Mouse (Mus musculus) E14TG2a.4 (cell line): ENCODE results near the gene Sult4a1.

ENCODE experiments used
- H3K27me3 ChIP-seq: 2 replicates; pipeline ENCODE4 v1.6.1; 2014; ENCODE audit warnings: low read length, control low read depth; ENCODE audit not compliant: insufficient read depth
- H3K36me3 ChIP-seq: 2 replicates; pipeline ENCODE4 v1.6.1; 2014; ENCODE audit warnings: low read length, control low read depth; ENCODE audit not compliant: insufficient read depth
- H3K4me1 ChIP-seq: replicated peaks from 2 replicates; pipeline ENCODE4 v1.6.1; 2014; ENCODE audit warnings: low read depth, low read length, control low read depth
- H3K4me3 ChIP-seq: replicated peaks from 2 replicates; pipeline ENCODE4 v1.5.1; 2014; ENCODE audit warnings: mild to moderate bottlenecking, low read length
- H3K9me3 ChIP-seq: 2 replicates; pipeline ENCODE4 v1.6.1; 2014; ENCODE audit warnings: low read length, control low read depth
- CTCF ChIP-seq: conservative IDR thresholded peaks from 2 replicates; pipeline ENCODE4 v1.5.1; 2014; ENCODE audit warnings: low read length
- NANOG ChIP-seq: IDR thresholded peaks from 2 replicates; pipeline ENCODE4 v1.6.1; 2014; ENCODE audit warnings: borderline replicate concordance, low read length, mixed read lengths
- POU5F1 ChIP-seq: IDR thresholded peaks from 2 replicates; pipeline ENCODE4 v1.6.1; 2014; ENCODE audit warnings: low read length, borderline replicate concordance

Gene Sult4a1

DNA sequence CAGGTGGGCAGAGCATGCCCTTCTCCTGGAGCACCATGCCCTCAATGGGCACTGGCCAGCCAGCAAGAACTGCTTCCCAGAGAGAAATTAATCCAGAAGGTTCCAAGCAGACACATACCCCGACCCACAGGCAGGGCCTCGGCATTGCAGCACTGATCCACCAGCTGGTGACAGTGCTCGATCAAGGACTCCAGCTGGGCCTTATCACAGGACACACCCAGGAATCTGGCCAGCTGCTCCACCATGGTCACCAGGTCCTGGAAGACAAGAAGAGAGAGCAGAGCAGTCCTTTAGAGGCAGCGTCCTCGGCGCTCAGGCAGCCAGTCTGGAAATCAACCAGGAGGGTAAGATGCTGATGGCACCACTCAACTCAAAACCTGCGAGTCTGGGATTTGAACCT, 25.5 kb downstream of the Sult4a1 start:
- Histone ChIP-seq H3K27me3 (no peaks in the 10 kb centered on the region), H3K4me3 (no peak overlapping the region), H3K4me1 (peaks cover 35% of the 10 kb centered on the region), H3K36me3 (peaks cover 23% of the 10 kb centered on the region), H3K9me3 (no peaks in the 10 kb centered on the region)
- no peak for TF ChIP-seq POU5F1
- TF ChIP-seq CTCF = no peak
- no peak for TF ChIP-seq NANOG

DNA sequence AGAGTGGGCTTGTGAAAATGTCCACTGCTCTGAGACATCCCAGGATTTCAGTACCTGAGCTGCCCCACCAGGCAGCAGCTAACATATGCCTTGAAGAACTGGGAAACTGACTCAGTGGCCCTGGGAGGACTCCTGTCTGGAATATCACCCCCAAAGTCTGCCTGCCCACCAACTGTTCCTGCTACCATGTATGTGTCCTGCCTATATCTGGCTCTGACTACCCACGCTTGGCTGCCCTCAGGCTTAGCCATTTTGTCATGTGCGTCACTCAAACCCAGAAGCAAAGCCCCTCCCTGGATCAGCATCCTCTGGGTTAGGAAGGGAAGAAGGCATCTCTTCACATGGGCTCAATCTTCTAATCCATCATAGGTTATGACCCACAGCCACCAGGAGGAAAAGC, 26.0 kb downstream of the Sult4a1 start:
- Histone ChIP-seq H3K9me3 (no peaks in the 10 kb centered on the region), H3K36me3 (peaks cover 18% of the 10 kb centered on the region), H3K4me1 (peaks cover 35% of the 10 kb centered on the region), H3K27me3 (no peaks in the 10 kb centered on the region), H3K4me3 (no peak overlapping the region)
- TF ChIP-seq NANOG (no peak), CTCF (no peak), POU5F1 (no peak)

DNA sequence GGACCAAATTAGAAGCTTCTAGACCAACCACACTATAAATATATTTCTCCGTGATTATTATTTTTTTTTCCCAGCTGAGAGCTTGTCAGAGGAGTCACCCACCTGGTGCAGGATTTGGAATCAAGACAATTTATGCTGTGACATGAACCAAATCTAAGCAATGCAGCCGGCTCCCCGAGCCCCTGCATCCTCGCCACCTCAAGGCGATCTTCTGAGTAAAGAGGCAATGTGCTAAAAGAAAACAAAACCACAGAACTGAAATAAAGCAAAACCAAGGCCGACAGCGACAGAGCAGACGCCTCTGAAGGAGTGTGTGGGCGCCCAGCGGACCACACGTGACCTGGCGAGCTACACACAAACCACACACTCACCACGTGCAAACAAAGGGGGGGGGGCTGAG, 26.9 kb downstream of the Sult4a1 start:
- Histone ChIP-seq H3K4me3 (no peak overlapping the region), H3K36me3 (peaks cover 18% of the 10 kb centered on the region), H3K27me3 (no peaks in the 10 kb centered on the region), H3K4me1 (peaks cover 41% of the 10 kb centered on the region), H3K9me3 (no peaks in the 10 kb centered on the region)
- TF ChIP-seq POU5F1 = no peak
- TF ChIP-seq CTCF = no peak
- no peak for TF ChIP-seq NANOG

DNA sequence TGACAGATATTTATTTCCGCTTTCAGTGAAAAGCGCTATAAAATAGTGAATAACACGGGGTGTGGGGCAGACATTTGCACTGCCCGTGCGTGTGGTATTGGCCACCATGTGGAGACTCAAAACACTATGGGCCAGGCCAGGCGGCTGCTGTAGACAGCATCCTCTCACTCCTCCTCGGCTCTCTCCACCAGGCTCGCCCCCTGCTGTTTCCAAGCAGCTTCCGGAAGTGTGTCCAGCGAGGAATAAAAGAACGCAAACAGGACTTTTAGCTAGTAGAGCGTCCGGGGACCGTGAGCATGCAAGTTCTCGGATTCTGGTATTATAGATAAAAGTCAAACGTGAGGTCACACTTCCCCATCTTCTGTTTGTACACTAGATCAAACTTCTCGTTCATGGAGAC, 28.4 kb downstream of the Sult4a1 start:
- H3K27me3 ChIP-seq = no peaks in the 10 kb centered on the region
- peaks cover 18% of the 10 kb centered on the region for H3K36me3 ChIP-seq
- peaks cover 53% of the 10 kb centered on the region for H3K4me1 ChIP-seq
- no peak overlapping the region for H3K4me3 ChIP-seq
- H3K9me3 ChIP-seq = no peaks in the 10 kb centered on the region
- TF ChIP-seq NANOG (no peak), CTCF (no peak), POU5F1 (no peak)

DNA sequence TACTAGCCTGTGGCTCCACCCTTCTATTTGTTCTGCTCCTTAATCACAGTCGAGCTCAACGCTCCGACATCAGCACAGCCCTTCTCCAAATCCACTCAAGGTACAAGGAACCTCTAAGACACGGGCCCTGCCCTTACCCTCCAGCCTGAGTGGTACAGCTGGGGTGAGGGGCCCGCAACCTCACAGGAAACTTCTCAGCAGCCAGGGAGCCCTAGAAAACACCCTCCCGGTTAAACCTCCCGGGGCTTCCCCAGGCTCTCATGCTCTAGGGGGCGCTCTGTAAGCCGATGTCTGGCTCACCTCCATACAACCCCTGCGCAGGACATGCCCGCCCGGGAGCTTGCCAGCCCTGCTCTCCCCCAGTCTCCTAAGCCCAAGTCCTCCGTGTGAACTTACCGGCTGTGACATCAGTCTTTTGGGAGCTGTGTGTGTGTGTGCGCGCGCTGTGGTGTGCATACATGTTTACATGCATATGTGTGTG, 30.8 kb downstream of the Sult4a1 start:
- H3K4me3 ChIP-seq = peak overlapping the region; percentile 35
- no peak for TF ChIP-seq POU5F1
- TF ChIP-seq CTCF = peak; percentile 40
- no peak for TF ChIP-seq NANOG
- H3K27me3 ChIP-seq = peaks cover 5% of the 10 kb centered on the region
- peaks cover 63% of the 10 kb centered on the region for H3K4me1 ChIP-seq
- H3K9me3 ChIP-seq = no peaks in the 10 kb centered on the region
- H3K36me3 ChIP-seq = peaks cover 13% of the 10 kb centered on the region

DNA sequence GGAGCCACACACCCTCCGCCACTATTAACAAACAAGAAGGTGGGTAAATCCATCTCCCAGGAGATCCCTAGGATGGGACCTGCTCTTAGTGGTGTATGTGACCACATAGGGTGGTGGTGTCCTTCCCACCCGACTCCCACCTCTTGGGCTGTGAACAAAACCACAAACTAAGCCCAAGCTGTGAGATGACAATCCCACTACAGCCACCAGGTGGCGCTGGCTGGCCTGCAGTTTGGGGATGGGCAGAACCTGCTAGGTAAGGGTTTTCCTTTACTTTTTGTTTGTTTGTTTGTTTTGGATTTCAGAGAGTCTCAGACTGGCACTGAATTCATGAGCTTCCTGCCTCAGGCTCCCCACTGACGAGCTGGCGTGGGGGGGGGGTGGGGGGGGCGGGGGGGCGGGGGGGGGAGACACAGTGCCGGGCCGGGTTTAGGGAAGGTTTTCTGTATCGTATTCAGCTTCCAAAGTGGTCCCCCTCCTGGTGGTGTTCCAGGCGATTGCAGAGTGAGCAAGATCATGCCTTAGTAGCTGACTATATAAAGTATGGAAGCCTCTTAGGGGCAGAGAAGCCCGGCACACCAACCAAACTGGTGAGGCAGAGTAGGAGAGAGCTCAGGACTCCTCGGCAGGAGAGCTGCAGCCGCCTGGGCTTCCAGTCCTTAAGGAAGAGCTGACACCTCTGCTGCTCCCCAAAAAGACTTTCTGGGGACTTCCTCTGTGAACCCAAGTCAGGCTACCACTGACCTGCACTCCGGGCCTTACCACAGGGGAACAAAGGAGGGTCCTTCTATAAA, 31.4 kb downstream of the Sult4a1 start:
- TF ChIP-seq POU5F1 (no peak), CTCF (peak; percentile 83), NANOG (no peak)
- peak overlapping the region; percentile 35 for H3K4me3 ChIP-seq
- H3K4me1 ChIP-seq = peaks cover 69% of the 10 kb centered on the region

DNA sequence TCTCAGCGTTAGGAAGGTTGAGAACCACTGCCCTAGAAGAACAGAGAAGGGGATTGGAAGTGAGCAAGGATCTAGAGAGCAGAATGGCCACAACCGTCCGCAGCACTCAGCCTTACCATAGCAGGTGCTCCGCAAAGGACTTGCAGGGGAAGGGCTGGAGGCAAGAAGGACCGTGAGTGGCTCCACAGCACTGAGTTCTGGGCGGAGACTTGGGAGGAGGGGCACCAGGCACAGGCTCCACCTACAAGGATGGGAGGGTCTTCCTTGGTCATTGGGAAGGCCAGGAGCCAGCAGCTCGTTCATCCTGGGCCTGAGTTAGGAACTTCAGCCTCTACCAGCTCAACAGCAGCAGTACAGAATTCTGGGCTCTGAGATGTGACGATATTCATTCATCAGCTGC, 32.5 kb downstream of the Sult4a1 start:
- peaks cover 15% of the 10 kb centered on the region for H3K27me3 ChIP-seq
- no peaks in the 10 kb centered on the region for H3K9me3 ChIP-seq
- no peak overlapping the region for H3K4me3 ChIP-seq
- TF ChIP-seq NANOG (no peak), POU5F1 (no peak), CTCF (no peak)
- H3K4me1 ChIP-seq = peaks cover 79% of the 10 kb centered on the region
- peaks cover 5% of the 10 kb centered on the region; the same call in 1 of the 2 replicates for H3K36me3 ChIP-seq

More for the DNA sequence above, 31.4 kb downstream of the Sult4a1 start:
- H3K9me3 ChIP-seq = no peaks in the 10 kb centered on the region
- H3K27me3 ChIP-seq = peaks cover 8% of the 10 kb centered on the region
- peaks cover 7% of the 10 kb centered on the region; the same call in 1 of the 2 replicates for H3K36me3 ChIP-seq

DNA sequence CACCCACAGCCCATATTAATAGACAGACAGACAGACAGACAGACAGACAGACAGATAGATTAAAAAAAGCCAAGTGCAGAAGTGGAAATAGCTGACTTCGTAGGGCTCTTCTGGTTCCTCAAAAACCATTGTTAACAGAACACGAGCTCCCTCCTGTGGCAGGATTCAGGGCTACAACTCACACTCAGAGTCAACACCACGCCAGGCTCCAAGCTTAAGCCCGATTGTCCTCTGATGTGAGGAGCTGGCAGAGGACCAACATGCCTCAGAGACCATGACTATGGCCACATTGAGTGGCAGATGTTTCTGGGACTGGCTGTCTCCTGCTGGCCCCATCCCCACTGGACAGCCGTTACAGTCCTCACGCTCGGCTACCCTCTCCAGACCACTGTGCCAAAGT, 33.3 kb downstream of the Sult4a1 start:
- no peaks in the 10 kb centered on the region for H3K9me3 ChIP-seq
- H3K4me1 ChIP-seq = peaks cover 80% of the 10 kb centered on the region
- H3K4me3 ChIP-seq = no peak overlapping the region
- H3K27me3 ChIP-seq = peaks cover 15% of the 10 kb centered on the region
- TF ChIP-seq CTCF (peak; percentile 62), NANOG (no peak), POU5F1 (no peak)
- peaks cover 5% of the 10 kb centered on the region; the same call in 1 of the 2 replicates for H3K36me3 ChIP-seq
